Mouse (Mus musculus): Measurements from ENCODE around the gene Plekha8. TPM values are rescaled to one million over a fixed set of nuclear protein-coding genes. Genes with fewer than 3 reads are reported as not detected.

Plekha8 gene
- polyA plus RNA-seq, 1 experiment from 2014 or later = 21.8 TPM

DNA sequence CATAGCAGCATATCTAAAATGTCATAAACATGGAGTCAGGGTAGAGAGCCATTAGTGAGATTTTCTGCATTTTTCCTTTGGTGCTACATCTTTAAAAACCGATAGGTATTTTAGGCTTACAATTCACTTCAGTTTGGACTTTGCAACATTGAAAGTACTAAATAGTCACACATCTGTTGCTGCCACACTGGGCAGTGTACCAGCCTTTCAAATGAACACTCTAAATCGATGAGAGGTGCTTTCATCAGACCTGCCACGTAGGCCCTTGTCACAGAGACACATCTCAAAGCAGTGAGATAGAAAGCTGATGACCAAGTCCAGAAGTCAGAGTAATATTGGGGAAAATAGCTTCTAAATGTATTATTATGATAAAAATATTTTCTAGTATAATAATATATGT, 33.5 kb downstream of the Plekha8 start:
- Histone ChIP-seq H3K27ac (no peak overlapping the region), H3K27me3 (ENCODE audit: low read depth, poor library complexity, severe bottlenecking) (no peaks in the 10 kb centered on the region), H3K4me1 (no peaks in the 10 kb centered on the region), H3K9me3 (replicated peaks) (no peaks in the 10 kb centered on the region), H3K36me3 (peaks cover 60% of the 10 kb centered on the region), H3K4me3 (no peak overlapping the region)
- DNase-seq (ENCODE audit: low spot score) = no peak
- WGBS = 91% methylated on average over 3 of the region's 3 CpGs

DNA sequence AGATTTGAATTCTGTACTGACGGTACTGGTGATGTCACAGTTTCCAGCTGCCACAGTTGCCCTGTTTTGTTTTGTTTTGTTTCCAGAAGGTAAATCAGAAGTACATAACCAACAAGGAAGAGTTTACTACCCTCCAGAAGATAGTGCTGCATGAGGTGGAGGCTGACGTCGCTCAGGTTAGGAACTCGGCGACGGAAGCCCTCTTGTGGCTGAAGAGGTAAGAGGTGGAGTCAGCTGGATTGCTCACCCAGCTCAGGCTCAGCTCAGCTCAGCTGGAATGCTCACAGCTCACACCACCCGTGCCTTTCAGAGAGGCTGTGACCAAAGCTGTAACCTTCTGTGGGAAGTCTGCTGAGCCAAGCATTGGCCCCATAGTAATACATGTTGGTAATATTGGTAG, 34.8 kb downstream of the Plekha8 start:
- H3K4me3 ChIP-seq = no peak overlapping the region
- H3K27ac ChIP-seq = no peak overlapping the region
- H3K36me3 ChIP-seq = peaks cover 53% of the 10 kb centered on the region
- no peaks in the 10 kb centered on the region for H3K4me1 ChIP-seq
- H3K9me3 ChIP-seq (replicated peaks) = no peaks in the 10 kb centered on the region
- no peak for DNase-seq (ENCODE audit: low spot score)
- WGBS = 29% methylated on average over 7 of the region's 7 CpGs
- no peaks in the 10 kb centered on the region for H3K27me3 ChIP-seq (ENCODE audit: low read depth, poor library complexity, severe bottlenecking)

DNA sequence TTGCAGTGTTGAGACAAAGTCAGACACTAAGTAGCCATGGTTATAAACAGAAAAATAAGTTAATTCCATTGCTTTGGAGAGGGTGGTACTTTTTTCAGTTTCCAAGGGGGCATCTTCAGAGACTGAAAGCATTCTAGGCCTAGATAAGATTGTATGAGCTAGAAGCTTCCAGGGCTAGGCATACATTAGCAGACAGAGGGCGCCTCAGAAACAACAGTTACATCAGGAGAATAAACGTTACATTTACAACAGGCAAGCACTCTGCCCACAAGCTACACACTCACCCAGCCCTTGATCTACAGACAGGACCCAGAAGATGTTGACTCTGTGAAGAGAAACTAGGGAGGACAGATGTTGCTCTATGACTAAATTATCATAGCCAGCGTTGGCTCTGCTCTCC, 36.6 kb downstream of the Plekha8 start:
- Histone ChIP-seq H3K4me3 (no peak overlapping the region), H3K4me1 (no peaks in the 10 kb centered on the region), H3K36me3 (peaks cover 48% of the 10 kb centered on the region), H3K27ac (no peak overlapping the region), H3K9me3 (replicated peaks) (no peaks in the 10 kb centered on the region), H3K27me3 (ENCODE audit: low read depth, poor library complexity, severe bottlenecking) (no peaks in the 10 kb centered on the region)
- no peak for DNase-seq (ENCODE audit: low spot score)
- 54% methylated on average over 3 of the region's 3 CpGs for WGBS

DNA sequence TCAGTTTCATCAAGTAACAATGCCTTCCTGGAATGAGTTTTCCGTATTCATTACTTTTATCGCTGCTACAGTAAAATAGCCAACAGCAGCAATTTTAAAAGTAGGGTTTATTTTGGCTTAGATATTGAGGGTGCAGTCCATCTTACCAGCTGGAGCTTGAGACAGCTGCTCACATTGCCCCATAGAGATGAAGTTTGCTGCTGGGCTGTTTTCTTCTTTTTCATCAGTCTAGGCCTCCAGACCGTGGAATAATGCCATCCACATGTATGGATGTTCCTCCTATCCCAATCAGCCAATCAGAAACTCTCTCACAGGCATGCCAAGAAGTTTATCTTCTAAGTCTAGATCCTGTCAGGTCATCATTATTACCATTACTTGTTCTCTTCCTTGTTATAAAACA, 45.0 kb downstream of the Plekha8 start:
- peaks cover 17% of the 10 kb centered on the region for H3K36me3 ChIP-seq
- H3K27ac ChIP-seq = no peak overlapping the region
- H3K27me3 ChIP-seq (ENCODE audit: low read depth, poor library complexity, severe bottlenecking) = no peaks in the 10 kb centered on the region
- H3K4me3 ChIP-seq = no peak overlapping the region
- H3K9me3 ChIP-seq (replicated peaks) = no peaks in the 10 kb centered on the region
- 88% methylated on average over 3 of the region's 3 CpGs for WGBS
- H3K4me1 ChIP-seq = no peaks in the 10 kb centered on the region
- no peak for DNase-seq (ENCODE audit: low spot score)

DNA sequence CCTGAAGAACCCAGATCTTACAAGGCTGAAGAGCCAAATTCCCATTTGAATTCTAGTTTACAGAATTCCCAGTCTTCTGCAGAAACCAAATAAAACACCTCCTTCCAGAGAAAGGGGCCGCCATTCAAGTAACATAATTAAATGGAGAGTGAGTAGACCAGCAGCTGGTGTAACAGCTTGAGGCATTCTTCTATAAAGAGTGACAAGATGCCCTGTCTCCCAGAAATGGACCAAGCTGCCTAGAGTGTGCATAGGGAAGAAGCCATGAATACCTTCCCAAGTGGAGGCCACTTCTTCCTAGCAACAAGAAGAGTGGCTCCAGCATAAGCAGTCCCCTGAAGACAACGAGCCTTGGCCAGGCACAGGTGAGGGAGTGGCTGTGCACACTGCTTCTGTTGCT, 47.0 kb downstream of the Plekha8 start:
- H3K4me3 ChIP-seq = no peak overlapping the region
- H3K27ac ChIP-seq = no peak overlapping the region
- no peaks in the 10 kb centered on the region for H3K9me3 ChIP-seq (replicated peaks)
- no peak for DNase-seq (ENCODE audit: low spot score)
- H3K36me3 ChIP-seq = peaks cover 9% of the 10 kb centered on the region
- 91% methylated on average over 2 of the region's 2 CpGs for WGBS
- H3K4me1 ChIP-seq = no peaks in the 10 kb centered on the region
- no peaks in the 10 kb centered on the region for H3K27me3 ChIP-seq (ENCODE audit: low read depth, poor library complexity, severe bottlenecking)

DNA sequence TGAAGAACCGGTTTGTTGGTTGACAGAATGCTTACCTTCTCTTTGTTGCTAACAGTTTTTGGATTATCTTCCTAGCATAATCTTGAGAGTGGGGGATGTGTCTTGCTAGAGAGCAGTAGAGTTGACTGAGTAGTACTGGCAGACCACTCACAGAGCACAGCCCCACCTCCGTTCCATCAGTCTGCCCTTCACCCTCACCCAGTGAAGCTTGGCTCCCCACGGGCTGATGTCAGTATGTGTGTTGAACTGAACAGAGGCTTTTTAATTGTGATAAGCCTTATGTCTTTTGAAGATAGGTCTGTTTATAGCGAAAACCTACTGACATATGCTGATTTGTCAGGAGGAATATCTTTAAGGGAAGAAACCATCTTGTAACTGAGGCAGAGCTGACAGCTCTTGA, 48.3 kb downstream of the Plekha8 start:
- DNase-seq (ENCODE audit: low spot score) = no peak
- Histone ChIP-seq H3K36me3 (peaks cover 9% of the 10 kb centered on the region), H3K9me3 (replicated peaks) (no peaks in the 10 kb centered on the region), H3K27me3 (ENCODE audit: low read depth, poor library complexity, severe bottlenecking) (no peaks in the 10 kb centered on the region), H3K4me3 (no peak overlapping the region), H3K4me1 (no peaks in the 10 kb centered on the region), H3K27ac (no peak overlapping the region)
- 88% methylated on average over 4 of the region's 4 CpGs for WGBS

DNA sequence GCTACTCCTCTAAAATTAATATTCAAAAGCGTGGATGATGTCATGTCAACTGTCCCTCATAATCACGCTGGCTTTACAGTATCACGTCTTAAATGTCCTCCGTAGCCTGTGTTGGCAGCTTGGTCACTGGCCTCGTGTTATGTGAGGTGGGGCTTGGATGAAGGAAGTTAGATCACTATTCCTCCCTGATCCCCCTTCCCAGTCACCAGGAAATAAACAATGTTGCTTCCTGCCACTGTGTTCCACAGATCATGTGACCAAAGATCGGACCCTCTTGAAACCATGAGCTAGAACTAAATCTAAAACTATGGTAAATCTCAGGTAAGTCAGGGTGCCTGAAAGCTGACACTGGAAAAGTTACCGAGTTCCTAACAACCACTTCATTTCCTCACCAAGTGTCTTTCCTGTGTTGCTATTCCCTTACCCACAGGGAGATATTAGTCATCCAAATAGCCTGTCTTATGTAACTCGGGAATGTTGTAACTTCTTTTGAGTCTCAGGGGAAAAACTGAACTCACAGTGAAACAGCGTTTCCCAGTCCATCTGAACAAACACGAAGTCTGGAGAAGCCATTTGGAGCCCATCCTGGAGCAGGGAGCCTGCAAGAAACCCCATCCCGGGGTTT, 60.7 kb downstream of the Plekha8 start:
- Histone ChIP-seq H3K36me3 (no peaks in the 10 kb centered on the region), H3K9me3 (replicated peaks) (no peaks in the 10 kb centered on the region), H3K4me1 (no peaks in the 10 kb centered on the region), H3K4me3 (no peak overlapping the region), H3K27ac (no peak overlapping the region), H3K27me3 (ENCODE audit: low read depth, poor library complexity, severe bottlenecking) (no peaks in the 10 kb centered on the region)
- 86% methylated on average over 11 of the region's 11 CpGs for WGBS
- no peak for DNase-seq (ENCODE audit: low spot score)

DNA sequence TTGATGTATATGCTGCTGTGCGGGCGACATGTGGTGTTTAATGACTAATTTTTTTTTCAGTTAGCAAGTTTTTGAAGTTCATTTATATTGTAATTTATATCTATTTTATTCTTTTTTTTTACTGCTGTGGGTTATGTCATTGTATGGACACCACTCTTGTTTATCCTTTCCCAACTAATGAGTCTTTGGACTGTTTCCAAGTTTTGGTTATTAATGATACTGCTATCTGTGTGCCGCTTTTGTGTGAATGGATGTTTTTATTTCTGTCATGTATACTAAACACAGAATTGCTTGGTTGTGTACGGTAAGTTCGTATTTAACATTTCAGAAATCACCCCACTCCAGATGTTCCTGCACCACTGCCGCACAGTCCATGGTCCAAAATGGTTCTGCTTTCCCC, 63.0 kb downstream of the Plekha8 start:
- H3K4me3 ChIP-seq = no peak overlapping the region
- no peaks in the 10 kb centered on the region for H3K4me1 ChIP-seq
- H3K9me3 ChIP-seq (replicated peaks) = no peaks in the 10 kb centered on the region
- DNase-seq (ENCODE audit: low spot score) = no peak
- H3K36me3 ChIP-seq = no peaks in the 10 kb centered on the region
- H3K27me3 ChIP-seq (ENCODE audit: low read depth, poor library complexity, severe bottlenecking) = no peaks in the 10 kb centered on the region
- 92% methylated on average over 6 of the region's 6 CpGs for WGBS
- no peak overlapping the region for H3K27ac ChIP-seq

DNA sequence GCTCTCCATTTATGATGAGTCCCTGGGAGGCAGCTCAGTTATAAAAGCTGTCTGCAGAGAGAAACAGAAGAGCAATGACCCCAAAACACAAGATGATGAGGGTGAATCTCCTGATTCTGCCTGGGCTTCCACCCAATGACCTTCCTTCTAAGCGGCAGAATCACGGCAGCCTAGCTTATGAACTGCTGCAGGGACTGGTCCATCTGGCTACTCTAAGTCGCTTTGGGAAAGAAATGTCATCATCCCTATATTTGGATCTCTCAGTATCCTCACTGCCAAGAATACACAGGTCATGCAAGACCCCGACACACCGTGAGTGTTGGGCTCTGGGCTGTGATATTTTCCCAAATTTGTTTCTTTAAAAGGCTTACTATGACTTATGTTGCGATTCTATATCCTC, 75.0 kb downstream of the Plekha8 start:
- no peaks in the 10 kb centered on the region for H3K4me1 ChIP-seq
- no peak for DNase-seq (ENCODE audit: low spot score)
- WGBS = 91% methylated on average over 6 of the region's 6 CpGs
- H3K9me3 ChIP-seq (replicated peaks) = no peaks in the 10 kb centered on the region
- no peaks in the 10 kb centered on the region for H3K36me3 ChIP-seq
- H3K27ac ChIP-seq = no peak overlapping the region
- H3K4me3 ChIP-seq = no peak overlapping the region
- no peaks in the 10 kb centered on the region for H3K27me3 ChIP-seq (ENCODE audit: low read depth, poor library complexity, severe bottlenecking)

DNA sequence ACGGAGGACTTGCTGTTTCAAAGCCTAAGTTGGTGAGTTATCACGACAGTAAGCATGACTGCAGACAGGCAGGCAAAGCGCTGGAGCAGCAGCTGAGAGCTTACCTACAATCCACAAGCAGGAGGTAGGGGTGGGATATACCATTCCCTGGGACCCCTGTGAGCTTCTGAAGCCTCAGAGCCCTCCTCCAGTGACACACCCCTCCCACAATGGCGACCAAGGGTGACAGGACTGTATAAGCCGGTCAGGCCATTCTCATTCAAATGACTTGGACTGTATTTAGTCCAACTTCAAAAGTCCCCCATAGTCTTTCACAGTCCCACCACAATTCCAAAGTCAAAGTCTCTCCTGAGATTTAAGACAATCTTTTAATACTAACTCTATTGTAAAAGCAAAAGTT, 78.0 kb downstream of the Plekha8 start:
- Histone ChIP-seq H3K4me3 (no peak overlapping the region), H3K27me3 (ENCODE audit: low read depth, poor library complexity, severe bottlenecking) (no peaks in the 10 kb centered on the region), H3K4me1 (no peaks in the 10 kb centered on the region), H3K36me3 (no peaks in the 10 kb centered on the region), H3K27ac (no peak overlapping the region), H3K9me3 (replicated peaks) (no peaks in the 10 kb centered on the region)
- no peak for DNase-seq (ENCODE audit: low spot score)
- 59% methylated on average over 5 of the region's 5 CpGs for WGBS

DNA sequence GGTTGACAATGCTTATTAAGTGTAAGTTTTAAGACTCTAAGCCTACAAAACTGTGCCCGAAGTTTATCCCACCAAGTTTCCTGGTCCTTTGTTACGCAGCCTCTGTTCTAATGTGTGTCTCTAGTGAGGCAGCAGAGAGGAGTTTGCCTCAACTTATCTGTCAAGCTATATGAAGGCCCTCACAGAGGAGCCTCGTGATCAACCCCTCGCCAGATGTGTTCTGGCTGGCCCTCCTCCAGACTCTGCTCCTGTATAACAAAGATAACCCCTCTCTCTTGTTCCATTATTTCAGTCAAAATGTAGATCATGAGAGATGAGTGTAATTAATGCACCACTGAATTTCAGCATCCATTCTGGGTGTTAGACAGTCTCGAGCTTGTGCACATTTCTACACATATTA, 84.8 kb downstream of the Plekha8 start:
- DNase-seq (ENCODE audit: low spot score) = no peak
- H3K27ac ChIP-seq = no peak overlapping the region
- 81% methylated on average over 5 of the region's 5 CpGs for WGBS

DNA sequence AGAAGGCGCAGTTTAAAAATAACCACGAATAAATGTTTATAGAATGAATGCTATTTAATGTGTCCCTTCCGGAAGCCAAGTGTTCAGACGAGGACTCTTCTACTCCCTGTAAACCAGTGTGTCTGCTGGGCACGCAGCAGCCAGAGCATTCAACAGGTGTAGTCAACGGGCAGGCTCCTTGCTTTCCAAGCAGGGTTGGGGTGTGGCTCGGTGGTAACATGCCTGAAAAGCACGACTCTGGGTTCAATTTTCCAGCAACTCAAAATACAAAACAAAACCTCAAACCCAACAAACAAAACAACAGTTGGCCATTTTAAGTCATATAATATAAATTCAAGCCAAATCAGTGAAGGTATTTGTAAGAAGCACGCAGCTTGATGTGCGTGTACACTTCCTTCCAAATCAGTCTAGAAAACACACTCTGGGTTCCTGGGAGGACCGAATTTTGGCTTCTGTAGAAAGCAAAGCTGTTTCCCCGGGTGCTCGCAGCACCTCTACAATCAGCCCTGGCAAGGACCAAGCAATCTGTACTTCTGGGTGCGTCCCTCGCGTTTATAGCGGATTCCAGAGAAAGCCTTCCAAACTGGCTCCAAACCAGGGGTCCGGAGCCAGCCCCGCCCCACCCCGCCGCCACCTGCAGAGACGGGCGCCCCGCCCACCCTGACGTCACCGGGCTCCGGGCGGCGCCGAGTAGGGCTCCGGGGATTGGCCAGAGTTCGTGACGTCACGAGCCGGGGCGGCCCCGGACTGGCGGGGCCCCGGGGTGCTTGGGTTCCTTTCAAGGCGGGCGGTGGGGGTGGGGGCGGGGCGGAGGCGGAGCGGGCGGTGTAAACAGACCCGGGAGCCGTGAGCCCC, 86.2 kb downstream of the Plekha8 start, which contains the start of gene Mturn:
Gene Mturn, plus strand, starts transcription at position 734 of the 855 bp plus-strand sequence.
- no peaks in the 10 kb centered on the region for H3K9me3 ChIP-seq (replicated peaks)
- peak within 1 kb of the TSS; percentile 71 for H3K4me3 ChIP-seq
- H3K27me3 ChIP-seq (ENCODE audit: low read depth, poor library complexity, severe bottlenecking) = peaks cover 42% of the 10 kb centered on the region
- DNase-seq (ENCODE audit: low spot score) = peak; percentile 98
- peak within 1 kb of the TSS; percentile 72 for H3K27ac ChIP-seq
- H3K36me3 ChIP-seq = no peaks in the 10 kb centered on the region
- H3K4me1 ChIP-seq = peaks cover 17% of the 10 kb centered on the region; the same call in 1 of the 2 replicates
- WGBS = 6% methylated on average over 48 of the region's 48 CpGs

More for the DNA sequence above, 84.8 kb downstream of the Plekha8 start:
- H3K4me1 ChIP-seq = peaks cover 17% of the 10 kb centered on the region; the same call in 1 of the 2 replicates
- H3K27me3 ChIP-seq (ENCODE audit: low read depth, poor library complexity, severe bottlenecking) = peaks cover 39% of the 10 kb centered on the region
- H3K36me3 ChIP-seq = no peaks in the 10 kb centered on the region
- no peak overlapping the region for H3K4me3 ChIP-seq
- H3K9me3 ChIP-seq (replicated peaks) = no peaks in the 10 kb centered on the region

DNA sequence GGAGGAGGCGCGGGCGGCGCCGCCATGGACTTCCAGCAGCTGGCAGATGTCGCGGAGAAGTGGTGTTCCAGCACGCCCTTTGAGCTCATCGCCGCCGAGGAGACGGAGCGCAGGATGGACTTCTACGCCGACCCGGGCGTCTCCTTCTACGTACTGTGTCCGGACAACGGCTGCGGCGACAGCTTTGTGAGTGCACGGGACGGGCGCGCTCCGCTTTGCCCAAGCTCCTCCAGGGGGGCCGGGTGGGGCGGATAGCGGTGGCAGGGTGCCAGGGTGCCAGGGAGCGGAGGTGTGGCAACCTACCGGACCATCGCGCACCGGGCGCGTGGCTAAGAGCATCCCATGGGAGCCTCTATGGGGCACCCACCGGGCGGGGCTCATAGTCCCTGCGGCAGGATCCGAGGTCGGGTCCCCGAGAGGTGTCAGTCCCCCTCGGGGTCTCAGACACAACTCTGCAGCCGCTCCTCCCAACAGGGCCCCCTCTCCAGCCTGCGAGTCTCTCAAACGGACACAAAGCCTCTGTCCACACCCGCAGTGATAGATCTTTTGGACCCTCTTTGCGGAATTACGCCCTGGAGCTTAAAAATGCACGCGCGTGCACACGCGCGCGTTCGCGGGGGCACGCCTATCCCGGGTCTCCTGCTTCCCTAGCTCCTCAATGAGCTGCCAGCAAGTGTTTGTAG, 87.0 kb downstream of the Plekha8 start:
- Histone ChIP-seq H3K4me1 (peaks cover 17% of the 10 kb centered on the region; the same call in 1 of the 2 replicates), H3K9me3 (replicated peaks) (no peaks in the 10 kb centered on the region), H3K27ac (peak overlapping the region; percentile 72), H3K36me3 (no peaks in the 10 kb centered on the region), H3K27me3 (ENCODE audit: low read depth, poor library complexity, severe bottlenecking) (peaks cover 43% of the 10 kb centered on the region), H3K4me3 (peak overlapping the region; percentile 71)
- DNase-seq (ENCODE audit: low spot score) = peak; percentile 62
- under 1% methylated on average over 61 of the region's 61 CpGs for WGBS
